Mouse (Mus musculus) lung, postnatal 0 days (tissue): ENCODE data around the gene Efemp1.

Source experiments
- CTCF ChIP-seq: IDR thresholded peaks from 2 replicates; pipeline ENCODE4 v1.5.1; 2016; ENCODE audit warnings: antibody characterized with exemption, mild to moderate bottlenecking
- EP300 ChIP-seq: IDR thresholded peaks from 2 replicates; pipeline ENCODE4 v1.6.1; 2016; ENCODE audit warnings: antibody characterized with exemption, mild to moderate bottlenecking, control low read depth

- TF ChIP-seq CTCF (no peak), EP300 (no peak)
Measured at GRCm38 (mm10) chr11:28899420-28899819, 46.4 kb downstream of the Efemp1 start.
